Mouse (Mus musculus) cerebellum, adult 11 months (tissue): ENCODE data around the gene Gm6351.
"Not testable (repeated sequence)": the region's sequence is repeated elsewhere in the genome, so short reads cannot be mapped to it uniquely, and the experiment has no call there.

Experiments
- DNase-seq: peaks from one replicate; pipeline ENCODE4 v3.0.0; 2022

The Gm6351 gene

GRCm38 (mm10) chr5:94076085-94076484 is at the start of gene Gm6351:
TSS of gene Gm6351 (plus strand) at chr5:94076385.
- DNase-seq = not testable (repeated sequence)

DNA sequence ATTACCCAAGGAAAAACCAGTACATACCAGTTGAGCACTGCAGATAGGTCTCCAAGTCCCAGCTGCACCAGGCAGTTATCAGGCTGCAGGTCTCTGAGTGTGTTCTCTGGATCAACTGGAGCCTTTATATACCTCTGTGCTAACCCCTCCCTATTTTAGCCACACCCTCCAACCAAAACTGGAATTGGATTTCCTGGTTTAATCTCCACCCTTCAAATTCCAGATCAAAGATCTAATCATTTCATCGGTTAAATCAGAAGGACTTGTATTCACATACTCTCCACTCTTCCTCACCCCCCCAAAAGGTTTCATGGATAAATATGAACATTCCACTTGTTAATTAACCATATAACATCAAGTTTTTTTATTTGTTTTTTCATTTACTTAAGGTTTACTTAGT is 5.7 kb upstream of the Gm6351 start, which contains the start of gene BC061212:
BC061212 (minus strand) TSS at position 101 of the 400 bp plus-strand sequence.
- DNase-seq = not testable (repeated sequence)
